ENCODE assay signal across 10 mouse cellular contexts in genomic region chr8:121751407-121751806, GRCm38 (mm10). TPM values are rescaled to one million over a fixed set of nuclear protein-coding genes. Genes with fewer than 3 reads are reported as not detected.
A peak's percentile ranks its signal among the peaks of the same experiment; 100 is the strongest.
DNase-seq lines count a peak whose midpoint lies in the region; ATAC-seq and TF ChIP-seq lines count a peak whose summit lies in the region.
"Had no signal": no experiment of that assay in that cellular context is flagged by ENCODE, and none has a peak within 500 bp of the region (broad histone marks: within the 10 kb centered on the region; RNA-seq: fewer than 3 reads in every experiment).

No protein-coding gene starts in this region.

- peak; percentile 12 to 40 for DNase-seq in heart, adult 2 months
- DNase-seq in heart, embryonic 10.5 days (ENCODE audit: low spot score), result no peak
- DNase-seq in 416B (ENCODE audit: low read depth), result peak; percentile 86
- peak; percentile 80 for DNase-seq in WW6 (ENCODE audit: low read depth, low spot score)
- peak; percentile 83 for DNase-seq in embryo, embryonic 10 days (ENCODE audit: low spot score)
- peak; percentile 34 for DNase-seq in kidney, postnatal 14 days
- peak; percentile 88 for DNase-seq in testis, postnatal 10 days (ENCODE audit: low spot score)

- H3K79me2 ChIP-seq in heart, adult 2 months (replicated peaks; ENCODE audit: control insufficient read depth, insufficient read depth, low read length), result no peaks in the 10 kb centered on the region

- intact Hi-C loops in heart, adult 2 months (cut with DNase I), result no loop called here

- no peak for TF ChIP-seq EP300 in heart, adult 2 months (IDR thresholded peaks at IDR 0.05; ENCODE audit: insufficient read depth, low read depth, low read length)

- H3K36me3 ChIP-seq in heart, adult 2 months (ENCODE audit: control insufficient read depth, insufficient read depth, low read length), result no peaks in the 10 kb centered on the region
- H3K36me3 ChIP-seq in heart, embryonic 10.5 days, result no peaks in the 10 kb centered on the region

- no peaks in the 10 kb centered on the region for H3K4me1 ChIP-seq in heart, adult 2 months (ENCODE audit: control insufficient read depth, insufficient read depth, low read length)
- H3K4me1 ChIP-seq in heart, embryonic 10.5 days, result no peaks in the 10 kb centered on the region

- peak; percentile 82 for TF ChIP-seq CTCF in heart, adult 2 months (IDR thresholded peaks at IDR 0.05)

- peaks cover 8% of the 10 kb centered on the region for H3K27me3 ChIP-seq in heart, adult 2 months (ENCODE audit: control insufficient read depth, insufficient read depth, low read length)
- peaks cover 66% of the 10 kb centered on the region for H3K27me3 ChIP-seq in heart, embryonic 10.5 days (ENCODE audit: insufficient read depth, poor library complexity, severe bottlenecking)

- peaks cover 5% of the 10 kb centered on the region; the same call in 1 of the 2 replicates for H3K9me3 ChIP-seq in heart, embryonic 10.5 days

- H3K9ac ChIP-seq in heart, adult 2 months (ENCODE audit: low read depth, low read length), result no peak overlapping the region

- TF ChIP-seq POLR2A in heart, adult 2 months (IDR thresholded peaks at IDR 0.05; ENCODE audit: insufficient read depth, low read depth, low read length), result no peak

- H3K4me3 ChIP-seq in heart, adult 2 months, result no peak overlapping the region
- H3K4me3 ChIP-seq in heart, embryonic 10.5 days, result no peak overlapping the region
- H3K4me3 ChIP-seq: erythroblast, embryonic 14.5 days; megakaryocyte, embryonic 14.5 days had no signal

- 15% methylated on average over 3 of the region's 3 CpGs for WGBS in heart, adult 2 months
- WGBS in heart, embryonic 10.5 days, result 18% methylated on average over 3 of the region's 3 CpGs

- H3K27ac ChIP-seq in heart, adult 2 months, result no peak overlapping the region
- H3K27ac ChIP-seq in heart, embryonic 10.5 days, result no peak overlapping the region

- peak; percentile 95 for ATAC-seq in megakaryocyte, adult 5-6 weeks (ENCODE audit: poor library complexity, severe bottlenecking)

RNA-seq across cellular contexts. Expression of gene Jph3, which starts 22.0 kb away (rescaled TPM):
- total RNA-seq in heart, adult 2 months (2021), result under 1 TPM in 1 of 2 experiments, not detected in 1; 0.11 TPM
- 0.09 and 0.10 TPM in 2 replicates for polyA plus RNA-seq in heart, adult 2 months (2012; rRNA removed)
- polyA plus RNA-seq in heart, embryonic 10.5 days (2016; fragmentation: Nextera tagmentation; extraction: Ambion mirVana), result 0.74 and 1.4 TPM in 2 replicates
- 0.07 and 0.11 TPM in 2 replicates for total RNA-seq in megakaryocyte, adult 5-6 weeks (2015)
- 0.18 TPM in 1 of 2 replicates, not detected in the other for total RNA-seq in megakaryocyte, adult 5-6 weeks (2017)
- polyA plus RNA-seq: erythroblast, embryonic 14.5 days had no signal
